Mouse (Mus musculus) testis, adult 2 months (tissue): Measurements from ENCODE around the gene C2. TPM values are rescaled to one million over a fixed set of nuclear protein-coding genes. Genes with fewer than 3 reads are reported as not detected.
"Not testable (repeated sequence)": the region's sequence is repeated elsewhere in the genome, so short reads cannot be mapped to it uniquely, and the experiment has no call there.

ENCODE experiments used
- H3K27ac ChIP-seq: fragments of 200-500 bp; 2 replicates; pipeline ENCODE4 v1.5.1; 2012; ENCODE audit warnings: low read depth, low read length; ENCODE audit not compliant: control insufficient read depth, insufficient read depth
- H3K27me3 ChIP-seq: fragments of 200-500 bp; 2 replicates; pipeline ENCODE4 v1.6.1; 2012; ENCODE audit warnings: mild to moderate bottlenecking, low read length, moderate library complexity; ENCODE audit not compliant: control insufficient read depth, insufficient read depth
- H3K36me3 ChIP-seq: fragments of 200-500 bp; 2 replicates; pipeline ENCODE4 v1.6.1; 2012; ENCODE audit warnings: mild to moderate bottlenecking, low read length; ENCODE audit not compliant: control insufficient read depth, insufficient read depth
- H3K4me1 ChIP-seq: fragments of 200-500 bp; 2 replicates; pipeline ENCODE4 v1.6.1; 2012; ENCODE audit warnings: low read length; ENCODE audit not compliant: control insufficient read depth, insufficient read depth
- H3K4me3 ChIP-seq: fragments of 200-500 bp; 2 replicates; pipeline ENCODE4 v1.5.1; 2012; ENCODE audit warnings: low read depth, mild to moderate bottlenecking, low read length, moderate library complexity, mixed read lengths; ENCODE audit not compliant: control insufficient read depth
- CTCF ChIP-seq: fragments of 200-500 bp; IDR thresholded peaks from 2 replicates; pipeline ENCODE4 v1.5.1; 2012; ENCODE audit warnings: low read depth, mild to moderate bottlenecking, inconsistent platforms, low read length, moderate library complexity; ENCODE audit not compliant: control insufficient read depth, insufficient read depth, insufficient replicate concordance
- POLR2A ChIP-seq: fragments of 200-500 bp; IDR thresholded peaks from 2 replicates; pipeline ENCODE4 v1.6.1; 2012; ENCODE audit warnings: low read depth, mild to moderate bottlenecking, inconsistent platforms, low read length, moderate library complexity; ENCODE audit not compliant: control insufficient read depth
- polyA plus RNA-seq: library from polyadenylated mRNA; depleted of rRNA; stranded (reverse); fragments of >200 nt; gene quantifications from 2 replicates; pipeline ENCODE4 v1.2.3, GENCODE M21; 2012; rRNA removed

The C2 gene
- polyA plus RNA-seq, 1 experiment, result 15.3 TPM

- Histone ChIP-seq H3K27me3 (no peaks in the 10 kb centered on the region), H3K4me1 (peaks cover 4% of the 10 kb centered on the region), H3K4me3 (no peak overlapping the region), H3K36me3 (no peaks in the 10 kb centered on the region), H3K27ac (no peak overlapping the region)
- TF ChIP-seq CTCF, result no peak
- no peak for TF ChIP-seq POLR2A
Measured at GRCm38 (mm10) chr17:34814818-34815370, 83.2 kb downstream of the C2 start.

GRCm38 (mm10) chr17:34813747-34814146 is 84.3 kb downstream of the C2 start:
- H3K27me3 ChIP-seq, H3K4me1 ChIP-seq, H3K4me3 ChIP-seq, H3K36me3 ChIP-seq, H3K27ac ChIP-seq: not testable (repeated sequence)
- peak; percentile 61 for TF ChIP-seq CTCF

Other genes with a start within 250 kb of the C2 start
- gene Tnxb, start 227.7 kb downstream of the C2 start, polyA plus RNA-seq, result 0.77 and 1.9 TPM in 2 replicates
- gene C4b, start 154.4 kb downstream of the C2 start, polyA plus RNA-seq, result 15.0 and 17.6 TPM in 2 replicates
- gene Cyp21a1, start 93.7 kb downstream of the C2 start, polyA plus RNA-seq, result 1.1 and 1.4 TPM in 2 replicates
- gene Stk19, start 61.3 kb downstream of the C2 start, polyA plus RNA-seq, result 41.3 and 46.3 TPM in 2 replicates
- gene Dxo, start 61.2 kb downstream of the C2 start, polyA plus RNA-seq, result 51.3 and 61.0 TPM in 2 replicates
- gene Skiv2l, start 48.1 kb downstream of the C2 start, polyA plus RNA-seq, result 137 and 142 TPM in 2 replicates
- gene Nelfe, start 47.9 kb downstream of the C2 start, polyA plus RNA-seq, result 173 and 180 TPM in 2 replicates
- gene Cfb, start 35.7 kb downstream of the C2 start, polyA plus RNA-seq, result 1.1 and 1.2 TPM in 2 replicates
- gene Zbtb12, start 18.8 kb downstream of the C2 start, polyA plus RNA-seq, result 4.0 and 4.7 TPM in 2 replicates
- gene Gm20547, start 16.2 kb downstream of the C2 start, polyA plus RNA-seq, result not detected in 2 replicates
- gene Ehmt2, start 204 bp upstream of the C2 start, polyA plus RNA-seq, result 344 and 384 TPM in 2 replicates
- gene Slc44a4, start 16.2 kb upstream of the C2 start, polyA plus RNA-seq, result 0.52 and 2.2 TPM in 2 replicates
- gene Neu1, start 33.0 kb upstream of the C2 start, polyA plus RNA-seq, result 4.1 and 7.9 TPM in 2 replicates
- 2.6 and 5.2 TPM in 2 replicates for gene Hspa1b, start 61.0 kb upstream of the C2 start, polyA plus RNA-seq
- not detected in 2 replicates for gene Gm20481, start 71.6 kb upstream of the C2 start, polyA plus RNA-seq
- 4.4 and 5.5 TPM in 2 replicates for gene Hspa1a, start 73.9 kb upstream of the C2 start, polyA plus RNA-seq
- gene Hspa1l, start 74.4 kb upstream of the C2 start, polyA plus RNA-seq, result 718 and 731 TPM in 2 replicates
- 480 and 579 TPM in 2 replicates for gene Lsm2, start 83.6 kb upstream of the C2 start, polyA plus RNA-seq
- 261 and 309 TPM in 2 replicates for gene Vars, start 102.7 kb upstream of the C2 start, polyA plus RNA-seq
- gene Vwa7, start 118.3 kb upstream of the C2 start, polyA plus RNA-seq, result 0.65 and 0.84 TPM in 2 replicates
- gene Sapcd1, start 129.8 kb upstream of the C2 start, polyA plus RNA-seq, result 3.5 and 3.8 TPM in 2 replicates
- 19.3 and 20.4 TPM in 2 replicates for gene Msh5, start 148.5 kb upstream of the C2 start, polyA plus RNA-seq
- gene Clic1, start 151.7 kb upstream of the C2 start, polyA plus RNA-seq, result 24.1 and 24.8 TPM in 2 replicates
- 11.1 and 14.4 TPM in 2 replicates for gene Ddah2, start 160.8 kb upstream of the C2 start, polyA plus RNA-seq
- gene Ly6g6c, start 167.1 kb upstream of the C2 start, polyA plus RNA-seq, result 117 and 146 TPM in 2 replicates
- 3.4 and 3.7 TPM in 2 replicates for gene Mpig6b, start 167.9 kb upstream of the C2 start, polyA plus RNA-seq
- 0.78 and 0.95 TPM in 2 replicates for gene Ly6g6e, start 178.6 kb upstream of the C2 start, polyA plus RNA-seq
- 0.85 and 0.99 TPM in 2 replicates for gene Ly6g6d, start 179.8 kb upstream of the C2 start, polyA plus RNA-seq
- 1.1 and 1.2 TPM in 2 replicates for gene Ly6g6f, start 187.3 kb upstream of the C2 start, polyA plus RNA-seq
- 121 and 141 TPM in 2 replicates for gene Abhd16a, start 191.0 kb upstream of the C2 start, polyA plus RNA-seq
- 0.54 TPM in 1 of 2 replicates, not detected in the other for gene Ly6g5c, start 210.0 kb upstream of the C2 start, polyA plus RNA-seq
- 2.9 and 3.1 TPM in 2 replicates for gene Ly6g5b, start 217.2 kb upstream of the C2 start, polyA plus RNA-seq
- 70.0 and 73.6 TPM in 2 replicates for gene Gpank1, start 223.2 kb upstream of the C2 start, polyA plus RNA-seq
- 3,095 and 3,228 TPM in 2 replicates for gene Csnk2b, start 223.8 kb upstream of the C2 start, polyA plus RNA-seq
- gene D17H6S53E, start 228.1 kb upstream of the C2 start, polyA plus RNA-seq, result 0.91 and 2.5 TPM in 2 replicates
- 0.41 and 0.48 TPM in 2 replicates for gene Apom, start 233.8 kb upstream of the C2 start, polyA plus RNA-seq
- 709 and 791 TPM in 2 replicates for gene Bag6, start 236.9 kb upstream of the C2 start, polyA plus RNA-seq